Mouse (Mus musculus) G1E (cell line): ENCODE data around the gene Olfr286.

Experiments used
- CTCF ChIP-seq: IDR thresholded peaks from 2 replicates; pipeline ENCODE4 v1.5.1; 2012; ENCODE audit warnings: low read depth, low read length, inconsistent platforms, mixed read lengths
- GATA1 ChIP-seq: IDR thresholded peaks from 2 replicates; pipeline ENCODE4 v1.6.1; 2012; ENCODE audit warnings: borderline replicate concordance, low read length, inconsistent platforms, mixed read lengths
- GATA2 ChIP-seq: IDR thresholded peaks from 2 replicates; pipeline ENCODE4 v1.6.1; 2012; ENCODE audit warnings: low read depth, low read length, inconsistent platforms, borderline replicate concordance
- POLR2AphosphoS5 ChIP-seq: IDR thresholded peaks from 2 replicates; pipeline ENCODE4 v1.6.1; 2012; ENCODE audit warnings: low read depth, low read length, inconsistent platforms; ENCODE audit not compliant: insufficient replicate concordance
- TAL1 ChIP-seq: conservative IDR thresholded peaks from 2 replicates; pipeline ENCODE4 v1.6.1; 2012; ENCODE audit warnings: low read depth, low read length, inconsistent platforms, mixed read lengths

DNA sequence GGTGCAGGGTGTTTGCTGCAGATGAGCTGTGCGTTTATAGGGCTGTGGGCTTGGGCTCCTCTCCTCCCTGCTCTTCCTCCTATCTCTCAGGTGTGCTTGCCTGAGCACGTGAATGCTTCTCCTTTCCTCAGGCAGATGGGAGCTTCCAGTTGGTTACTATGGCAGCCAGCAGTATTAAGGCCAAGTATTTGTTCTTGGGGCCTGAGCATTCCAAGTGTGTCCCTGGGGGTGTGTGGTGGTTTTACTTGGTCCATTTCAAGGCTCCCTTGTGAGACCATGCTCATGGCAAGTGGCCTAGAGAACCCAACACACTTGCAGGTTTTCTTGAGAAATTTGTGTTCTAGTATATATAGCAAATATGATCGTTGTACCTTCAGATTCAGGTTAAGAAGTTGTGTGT lies 38.8 kb downstream of the Olfr286 start, which contains the start of gene Olfr288:
- no peak for TF ChIP-seq CTCF
- TF ChIP-seq TAL1, result no peak
- no peak for TF ChIP-seq POLR2AphosphoS5
- TF ChIP-seq GATA1, result no peak
- TF ChIP-seq GATA2, result no peak
